Mouse (Mus musculus) midbrain, embryonic 16.5 days (tissue): ENCODE results near the gene Slfn5. TPM values are rescaled to one million over a fixed set of nuclear protein-coding genes. Genes with fewer than 3 reads are reported as not detected.

Source experiments
- ATAC-seq: fragments of 200-750 bp; cut with Nextera tagmentation; 2 replicates; pipeline ENCODE4 v1.8.0; 2017; ENCODE audit warnings: moderate TSS enrichment
- H3K27ac ChIP-seq: fragments of 300-500 bp; sonication (generic); 2 replicates; pipeline ENCODE4 v1.5.1; 2014; ENCODE audit warnings: mild to moderate bottlenecking, low read length, mixed read lengths
- H3K27me3 ChIP-seq: fragments of 300-500 bp; sonication (generic); 2 replicates; pipeline ENCODE4 v1.6.1; 2014; ENCODE audit warnings: low read depth, low read length, mixed read lengths; ENCODE audit not compliant: control insufficient read depth, insufficient read depth
- H3K36me3 ChIP-seq: fragments of 300-500 bp; sonication (generic); 2 replicates; pipeline ENCODE4 v1.6.1; 2014; ENCODE audit warnings: mild to moderate bottlenecking, low read length, moderate library complexity, mixed read lengths; ENCODE audit not compliant: control insufficient read depth, insufficient read depth
- H3K4me1 ChIP-seq: fragments of 300-500 bp; sonication (generic); 2 replicates; pipeline ENCODE4 v1.6.1; 2014; ENCODE audit warnings: mild to moderate bottlenecking, low read length, mixed read lengths; ENCODE audit not compliant: control insufficient read depth, insufficient read depth
- H3K4me2 ChIP-seq: fragments of 300-500 bp; sonication (generic); 2 replicates; pipeline ENCODE4 v1.6.1; 2014; ENCODE audit warnings: mild to moderate bottlenecking, low read length, mixed read lengths
- H3K4me3 ChIP-seq: fragments of 300-500 bp; sonication (generic); 2 replicates; pipeline ENCODE4 v1.5.1; 2014; ENCODE audit warnings: low read depth, mild to moderate bottlenecking, low read length, moderate library complexity, mixed read lengths
- H3K9ac ChIP-seq: fragments of 300-500 bp; sonication (generic); 2 replicates; pipeline ENCODE4 v1.6.1; 2014; ENCODE audit warnings: low read depth, low read length, mixed read lengths
- H3K9me3 ChIP-seq: fragments of 300-500 bp; sonication (generic); replicated peaks from 2 replicates; pipeline ENCODE4 v1.6.1; 2014; ENCODE audit warnings: mild to moderate bottlenecking, low read length, mixed read lengths; ENCODE audit not compliant: control insufficient read depth, poor library complexity, severe bottlenecking
- WGBS: fragments of 180-500 bp; shearing (Covaris S2); extraction: QIAGEN DNeasy Blood & Tissue Kit; methylation state at CpG from one replicate; pipeline ENCODE4 v1.1.7; 2014; 5-methylcytosine and 5-hydroxymethylcytosine counted together
- polyA plus RNA-seq: library from polyadenylated mRNA; unstranded; fragments of >200 nt; fragmentation: Nextera tagmentation; extraction: Ambion mirVana; gene quantifications from 2 replicates; pipeline ENCODE4 v1.2.1, GENCODE M21; 2015

Slfn5 gene
- polyA plus RNA-seq: 1.4 and 1.6 TPM in 2 replicates

DNA sequence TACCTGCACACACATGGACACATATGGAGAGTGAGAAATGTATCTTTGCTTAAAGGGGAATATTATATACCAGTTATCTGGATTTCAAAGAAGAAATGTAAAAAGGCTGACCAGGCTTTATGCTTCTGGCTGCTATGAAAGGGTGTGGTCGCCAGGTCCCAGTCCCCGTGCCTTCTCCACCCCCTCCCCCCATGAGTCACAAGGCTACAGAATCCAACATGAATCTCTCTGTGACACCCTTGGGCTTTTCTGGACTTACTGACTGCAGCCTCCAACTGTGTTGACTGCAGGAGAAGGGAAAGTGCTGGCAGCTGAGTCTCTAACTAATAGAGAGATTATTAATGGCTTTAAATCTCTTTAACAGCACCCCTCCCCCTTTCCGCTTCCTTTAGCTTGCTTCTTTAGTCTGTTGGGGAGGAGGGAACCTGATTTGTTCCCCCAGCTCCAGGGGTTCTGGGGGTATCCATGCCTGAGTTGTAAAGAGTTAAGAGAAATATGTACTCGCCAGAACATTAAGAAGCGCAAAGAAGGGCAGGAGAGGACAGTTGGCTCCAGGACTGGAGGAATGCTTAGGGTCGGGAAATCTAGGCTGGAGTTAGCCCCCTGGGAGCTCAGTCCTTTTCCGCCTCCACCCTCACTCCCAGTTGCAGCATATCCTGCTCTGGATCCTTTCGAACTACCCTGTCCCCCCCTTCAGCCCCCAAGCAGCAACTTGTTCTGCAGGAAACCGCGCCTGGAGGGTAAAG is at the start of gene Slfn5:
Gene Slfn5, plus strand, starts transcription at position 614 of the 746 bp plus-strand sequence.
- Histone ChIP-seq H3K4me3 (peak within 1 kb of the TSS; percentile 4; the same call in 1 of the 2 replicates), H3K4me1 (no peaks in the 10 kb centered on the region), H3K9me3 (no peaks in the 10 kb centered on the region), H3K9ac (no peak within 1 kb of the TSS), H3K36me3 (no peaks in the 10 kb centered on the region), H3K27ac (no peak within 1 kb of the TSS), H3K4me2 (0 out of 2 replicates have a peak within 1 kb of the TSS, but pooled peaks have one; percentile 21), H3K27me3 (peaks cover 31% of the 10 kb centered on the region)
- no peak for ATAC-seq
- 8% methylated on average over 10 of the region's 10 CpGs for WGBS

- Histone ChIP-seq H3K27me3 (no peaks in the 10 kb centered on the region), H3K9ac (no peak overlapping the region), H3K4me1 (no peaks in the 10 kb centered on the region), H3K4me2 (no peak overlapping the region), H3K27ac (no peak overlapping the region), H3K9me3 (no peaks in the 10 kb centered on the region), H3K36me3 (peaks cover 38% of the 10 kb centered on the region), H3K4me3 (no peak overlapping the region)
- WGBS: 95% methylated on average over 20 of the region's 20 CpGs
- no peak for ATAC-seq
These were observed 49.4 kb upstream of the Slfn5 start for GRCm38 (mm10) chr11:82901606-82902310.

- Histone ChIP-seq H3K27me3 (no peaks in the 10 kb centered on the region), H3K9me3 (no peaks in the 10 kb centered on the region), H3K27ac (no peak overlapping the region), H3K4me3 (no peak overlapping the region), H3K4me2 (no peak overlapping the region), H3K36me3 (peaks cover 34% of the 10 kb centered on the region), H3K4me1 (peaks cover 11% of the 10 kb centered on the region), H3K9ac (no peak overlapping the region)
- 64% methylated on average over 8 of the region's 8 CpGs for WGBS
- no peak for ATAC-seq
These were observed 46.2 kb upstream of the Slfn5 start for GRCm38 (mm10) chr11:82904952-82905351.

DNA sequence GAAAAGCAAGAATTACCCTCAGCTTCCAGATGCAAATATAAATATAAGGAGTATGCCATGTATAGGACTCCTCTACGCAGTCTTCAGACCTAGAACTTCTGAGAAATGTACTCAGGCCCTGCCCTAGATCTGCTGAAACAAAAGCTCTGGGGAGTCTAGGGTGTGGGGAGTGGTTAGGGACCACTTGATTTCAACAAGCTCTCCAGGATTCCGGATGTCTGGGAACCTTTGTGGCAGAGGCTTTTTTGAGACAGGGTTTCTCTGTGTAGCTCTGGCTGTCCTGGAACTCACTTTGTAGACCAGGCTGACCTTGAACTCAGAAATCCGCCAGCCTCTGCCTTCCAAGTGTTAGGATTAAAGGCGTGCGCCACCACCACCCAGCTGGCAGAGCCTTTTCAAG is 45.3 kb upstream of the Slfn5 start:
- Histone ChIP-seq H3K36me3 (peaks cover 30% of the 10 kb centered on the region), H3K4me1 (peaks cover 11% of the 10 kb centered on the region), H3K4me2 (no peak overlapping the region), H3K27me3 (no peaks in the 10 kb centered on the region), H3K4me3 (no peak overlapping the region), H3K9me3 (no peaks in the 10 kb centered on the region), H3K27ac (no peak overlapping the region), H3K9ac (no peak overlapping the region)
- 94% methylated on average over 5 of the region's 5 CpGs for WGBS
- ATAC-seq: no peak

GRCm38 (mm10) chr11:82907651-82908607 is 43.2 kb upstream of the Slfn5 start, which contains the start of gene Nle1:
Nle1 (minus strand) TSS chr11:82908411.
- WGBS: 2% methylated on average over 73 of the region's 73 CpGs
- Histone ChIP-seq H3K27ac (peak within 1 kb of the TSS; percentile 52), H3K4me1 (peaks cover 11% of the 10 kb centered on the region)

GRCm38 (mm10) chr11:82908608-82908989 is 42.5 kb upstream of the Slfn5 start:
- Histone ChIP-seq H3K4me2 (peak overlapping the region; percentile 86), H3K27ac (no peak overlapping the region), H3K4me1 (peaks cover 11% of the 10 kb centered on the region), H3K4me3 (peak overlapping the region; percentile 89), H3K27me3 (peaks cover 3% of the 10 kb centered on the region; the same call in 1 of the 2 replicates), H3K36me3 (peaks cover 14% of the 10 kb centered on the region), H3K9me3 (no peaks in the 10 kb centered on the region), H3K9ac (peak overlapping the region; percentile 83)
- ATAC-seq: no peak
- WGBS: 70% methylated on average over 6 of the region's 10 CpGs

More at GRCm38 (mm10) chr11:82907651-82908607, 43.2 kb upstream of the Slfn5 start, which contains the start of gene Nle1:
- Histone ChIP-seq H3K36me3 (peaks cover 17% of the 10 kb centered on the region), H3K27me3 (no peaks in the 10 kb centered on the region), H3K4me3 (peak within 1 kb of the TSS; percentile 89), H3K4me2 (peak within 1 kb of the TSS; percentile 86), H3K9me3 (no peaks in the 10 kb centered on the region), H3K9ac (peak within 1 kb of the TSS; percentile 83)
- peak; percentile 92 for ATAC-seq

DNA sequence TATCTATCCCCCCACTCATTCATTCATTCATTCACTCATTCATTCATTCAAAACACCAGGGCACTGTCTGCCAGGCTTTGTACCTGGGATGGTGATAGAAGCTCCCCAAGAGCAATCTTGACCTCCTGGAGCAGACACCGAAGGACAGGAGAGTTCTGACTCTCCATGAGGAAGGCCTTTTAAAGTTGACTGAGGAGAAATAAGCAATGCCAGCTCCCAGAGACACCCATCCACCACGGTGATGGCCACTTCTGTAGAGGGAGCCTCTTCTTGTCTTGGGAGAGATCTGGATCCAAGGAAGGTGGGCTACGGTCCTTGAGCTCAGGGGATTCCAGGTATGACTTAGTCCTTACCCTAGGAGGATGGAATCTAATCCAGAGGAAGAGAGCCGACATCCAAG is 40.9 kb upstream of the Slfn5 start, which contains the start of gene Unc45b:
Gene Unc45b, plus strand, starts transcription at position 301 of the 400 bp plus-strand sequence.
- no peaks in the 10 kb centered on the region for H3K9me3 ChIP-seq
- peaks cover 4% of the 10 kb centered on the region; the same call in 1 of the 2 replicates for H3K36me3 ChIP-seq
- peaks cover 11% of the 10 kb centered on the region for H3K4me1 ChIP-seq
- no peak for ATAC-seq
- WGBS: 90% methylated on average over 4 of the region's 4 CpGs
- no peak within 1 kb of the TSS for H3K9ac ChIP-seq
- peaks cover 3% of the 10 kb centered on the region; the same call in 1 of the 2 replicates for H3K27me3 ChIP-seq
- no peak within 1 kb of the TSS for H3K27ac ChIP-seq
- H3K4me2 ChIP-seq: no peak within 1 kb of the TSS
- H3K4me3 ChIP-seq: no peak within 1 kb of the TSS

GRCm38 (mm10) chr11:82910679-82911389 is 40.3 kb upstream of the Slfn5 start:
- Histone ChIP-seq H3K4me1 (peaks cover 11% of the 10 kb centered on the region), H3K36me3 (peaks cover 4% of the 10 kb centered on the region; the same call in 1 of the 2 replicates)
- no peak for ATAC-seq

More at GRCm38 (mm10) chr11:82910679-82911389, 40.3 kb upstream of the Slfn5 start:
- H3K27ac ChIP-seq: no peak overlapping the region
- no peak overlapping the region for H3K4me3 ChIP-seq
- no peaks in the 10 kb centered on the region for H3K9me3 ChIP-seq
- H3K9ac ChIP-seq: no peak overlapping the region
- peaks cover 3% of the 10 kb centered on the region; the same call in 1 of the 2 replicates for H3K27me3 ChIP-seq
- WGBS: 78% methylated on average over 11 of the region's 11 CpGs
- no peak overlapping the region for H3K4me2 ChIP-seq
